Mouse (Mus musculus): ENCODE results near the gene Cacna1b.

DNA sequence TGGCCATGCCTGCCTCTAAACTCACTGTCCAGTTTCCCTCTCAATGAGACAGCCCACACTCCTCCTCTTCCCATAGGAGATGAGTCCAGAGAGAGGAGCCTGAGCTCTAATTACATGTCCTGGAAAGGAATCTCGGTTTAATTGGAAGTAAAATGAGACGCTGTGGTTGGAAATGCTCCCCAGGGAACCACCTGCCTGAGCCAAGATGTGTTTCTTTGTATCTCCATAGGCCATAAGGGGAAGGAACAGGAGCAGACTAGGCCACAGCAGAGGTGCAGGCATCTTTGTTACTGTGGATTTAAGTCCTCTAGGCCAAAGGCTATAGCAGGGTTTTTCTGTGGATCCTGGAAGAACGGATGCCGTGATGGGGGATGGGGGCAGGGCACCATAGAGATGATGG lies 10.4 kb downstream of the Cacna1b start:
- TF ChIP-seq POLR2A (IDR thresholded peaks at IDR 0.05; ENCODE audit: borderline replicate concordance, insufficient read depth, low read length) (no peak), CTCF (IDR thresholded peaks at IDR 0.05; ENCODE audit: borderline replicate concordance, insufficient read depth, low read depth, low read length) (no peak)

Data from cerebellum, adult 2 months (tissue).